Mouse (Mus musculus) midbrain, embryonic 15.5 days (tissue): ENCODE measurements around the gene Scyl3. TPM values are rescaled to one million over a fixed set of nuclear protein-coding genes. Genes with fewer than 3 reads are reported as not detected.

Source experiments
- ATAC-seq: fragments of 200-750 bp; cut with Nextera tagmentation; replicated peaks from 2 replicates; pipeline ENCODE4 v1.8.0; 2017; ENCODE audit warnings: moderate TSS enrichment
- H3K27ac ChIP-seq: fragments of 300-500 bp; sonication (generic); 2 replicates; pipeline ENCODE4 v1.5.1; 2015; ENCODE audit warnings: mild to moderate bottlenecking, inconsistent platforms
- H3K27me3 ChIP-seq: fragments of 300-500 bp; sonication (generic); replicated peaks from 2 replicates; pipeline ENCODE4 v1.6.1; 2015; ENCODE audit warnings: inconsistent platforms
- H3K36me3 ChIP-seq: fragments of 300-500 bp; sonication (generic); replicated peaks from 2 replicates; pipeline ENCODE4 v1.6.1; 2015; ENCODE audit warnings: inconsistent platforms
- H3K4me1 ChIP-seq: fragments of 300-500 bp; sonication (generic); 2 replicates; pipeline ENCODE4 v1.6.1; 2015; ENCODE audit warnings: inconsistent platforms
- H3K4me2 ChIP-seq: fragments of 300-500 bp; sonication (generic); 2 replicates; pipeline ENCODE4 v1.6.1; 2015; ENCODE audit warnings: inconsistent platforms, mild to moderate bottlenecking, moderate library complexity
- H3K4me3 ChIP-seq: fragments of 300-500 bp; sonication (generic); 2 replicates; pipeline ENCODE4 v1.5.1; 2015; ENCODE audit warnings: mild to moderate bottlenecking, inconsistent platforms
- H3K9ac ChIP-seq: fragments of 300-500 bp; sonication (generic); 2 replicates; pipeline ENCODE4 v1.6.1; 2015; ENCODE audit warnings: mild to moderate bottlenecking, inconsistent platforms
- H3K9me3 ChIP-seq: fragments of 300-500 bp; sonication (generic); 2 replicates; pipeline ENCODE4 v1.6.1; 2016; ENCODE audit warnings: inconsistent platforms
- WGBS: fragments of 180-500 bp; shearing (Covaris S2); methylation state at CpG from one replicate; pipeline ENCODE4 v1.1.7; 2015; ENCODE audit warnings: mixed read lengths; 5-methylcytosine and 5-hydroxymethylcytosine counted together
- polyA plus RNA-seq: library from polyadenylated mRNA; unstranded; fragments of >200 nt; fragmentation: Nextera tagmentation; extraction: Ambion mirVana; gene quantifications from 2 replicates; pipeline ENCODE4 v1.2.1, GENCODE M21; 2015

Gene Scyl3
- polyA plus RNA-seq, 1 experiment from 2014 or later: 14.5 TPM

DNA sequence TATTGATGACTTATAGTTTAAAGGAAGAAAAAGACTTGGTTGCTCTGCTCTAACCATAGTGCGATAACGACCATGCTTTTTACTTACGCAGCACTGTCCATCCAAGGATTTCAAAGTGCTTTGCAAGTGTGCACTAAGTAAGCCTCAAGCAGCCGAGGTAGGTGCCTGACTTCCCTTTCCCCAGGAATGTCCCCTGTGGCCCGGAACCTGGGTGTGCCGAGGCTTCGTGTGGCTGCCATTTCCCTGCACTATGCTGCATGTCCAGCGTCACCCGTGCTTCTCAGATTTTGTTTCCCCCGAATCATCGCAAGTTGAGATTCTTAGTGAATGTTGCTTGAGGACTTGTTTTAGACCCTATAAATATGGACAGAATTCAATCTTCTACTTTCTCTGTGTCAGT is 16.9 kb upstream of the Scyl3 start:
- Histone ChIP-seq H3K4me3 (no peak overlapping the region), H3K9ac (no peak overlapping the region), H3K9me3 (no peaks in the 10 kb centered on the region), H3K36me3 (peaks cover 7% of the 10 kb centered on the region; the same call in 1 of the 2 replicates), H3K27ac (no peak overlapping the region), H3K4me1 (no peaks in the 10 kb centered on the region), H3K27me3 (no peaks in the 10 kb centered on the region), H3K4me2 (no peak overlapping the region)
- ATAC-seq: no peak
- WGBS: 91% methylated on average over 11 of the region's 11 CpGs

DNA sequence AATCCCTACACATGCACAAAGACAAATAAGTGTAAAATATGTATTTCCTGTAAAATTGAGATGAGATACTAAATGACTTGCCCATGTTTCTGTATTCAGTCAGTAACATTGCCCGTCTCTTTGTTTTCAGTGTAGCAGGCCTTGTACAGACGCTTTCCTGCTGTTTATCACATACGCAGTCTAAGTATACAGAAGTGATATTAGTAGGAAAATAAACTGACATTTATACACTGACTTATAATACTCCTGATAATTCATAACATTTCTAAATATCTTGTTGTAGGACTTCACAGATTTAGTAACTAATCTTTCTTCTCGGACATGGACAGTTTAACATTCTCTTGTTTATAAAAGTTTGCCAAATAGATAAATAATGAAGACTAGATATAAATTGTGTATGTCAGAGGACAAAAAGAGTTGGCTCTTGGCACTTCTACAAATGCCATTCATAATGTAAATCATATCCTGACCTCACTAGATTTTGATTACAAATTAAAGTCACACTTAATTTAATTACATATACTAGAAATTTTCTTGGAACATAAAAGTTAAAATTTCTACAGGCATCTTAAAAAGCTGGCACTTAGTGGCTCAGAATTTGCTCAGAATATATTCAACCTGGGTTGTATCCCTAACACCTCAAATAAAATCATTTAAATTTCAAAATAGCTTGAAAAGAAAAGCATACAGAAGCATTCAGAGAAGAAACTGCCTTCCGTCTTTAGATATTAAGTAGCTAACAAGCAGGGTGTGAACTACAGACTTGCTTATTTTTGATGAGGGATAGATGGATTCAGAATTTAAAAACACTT is 11.3 kb upstream of the Scyl3 start:
- Histone ChIP-seq H3K27me3 (no peaks in the 10 kb centered on the region), H3K9ac (no peak overlapping the region)
- 97% methylated on average over 5 of the region's 5 CpGs for WGBS

DNA sequence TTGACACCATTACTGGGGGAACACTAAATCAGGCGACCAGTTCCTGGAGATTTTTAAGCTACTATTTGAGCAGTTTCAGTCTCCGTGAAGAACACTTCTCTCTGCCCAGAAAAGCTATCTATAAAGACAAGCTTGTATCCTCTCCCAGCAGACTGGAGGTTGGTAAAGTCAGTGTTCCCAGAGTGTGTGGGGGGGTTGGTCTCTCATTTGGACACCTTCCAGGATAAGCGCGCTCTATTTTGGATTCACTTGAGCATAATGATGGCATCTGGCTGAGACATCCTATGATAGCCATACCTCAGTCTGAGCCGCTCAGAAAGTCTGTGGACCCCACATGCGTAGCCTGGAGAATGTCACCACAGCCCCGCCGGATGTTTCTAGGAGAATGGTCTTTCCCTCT is 4.8 kb upstream of the Scyl3 start:
- H3K4me2 ChIP-seq: no peak overlapping the region
- no peak overlapping the region for H3K4me3 ChIP-seq
- no peaks in the 10 kb centered on the region for H3K27me3 ChIP-seq
- 91% methylated on average over 8 of the region's 8 CpGs for WGBS
- H3K27ac ChIP-seq: no peak overlapping the region
- no peak for ATAC-seq
- H3K4me1 ChIP-seq: peaks cover 5% of the 10 kb centered on the region
- H3K36me3 ChIP-seq: no peaks in the 10 kb centered on the region
- no peak overlapping the region for H3K9ac ChIP-seq
- H3K9me3 ChIP-seq: no peaks in the 10 kb centered on the region

More for the DNA sequence above, 11.3 kb upstream of the Scyl3 start:
- Histone ChIP-seq H3K4me3 (no peak overlapping the region), H3K4me2 (no peak overlapping the region), H3K9me3 (no peaks in the 10 kb centered on the region), H3K4me1 (no peaks in the 10 kb centered on the region), H3K36me3 (peaks cover 16% of the 10 kb centered on the region; the same call in 1 of the 2 replicates), H3K27ac (no peak overlapping the region)
- ATAC-seq: no peak

DNA sequence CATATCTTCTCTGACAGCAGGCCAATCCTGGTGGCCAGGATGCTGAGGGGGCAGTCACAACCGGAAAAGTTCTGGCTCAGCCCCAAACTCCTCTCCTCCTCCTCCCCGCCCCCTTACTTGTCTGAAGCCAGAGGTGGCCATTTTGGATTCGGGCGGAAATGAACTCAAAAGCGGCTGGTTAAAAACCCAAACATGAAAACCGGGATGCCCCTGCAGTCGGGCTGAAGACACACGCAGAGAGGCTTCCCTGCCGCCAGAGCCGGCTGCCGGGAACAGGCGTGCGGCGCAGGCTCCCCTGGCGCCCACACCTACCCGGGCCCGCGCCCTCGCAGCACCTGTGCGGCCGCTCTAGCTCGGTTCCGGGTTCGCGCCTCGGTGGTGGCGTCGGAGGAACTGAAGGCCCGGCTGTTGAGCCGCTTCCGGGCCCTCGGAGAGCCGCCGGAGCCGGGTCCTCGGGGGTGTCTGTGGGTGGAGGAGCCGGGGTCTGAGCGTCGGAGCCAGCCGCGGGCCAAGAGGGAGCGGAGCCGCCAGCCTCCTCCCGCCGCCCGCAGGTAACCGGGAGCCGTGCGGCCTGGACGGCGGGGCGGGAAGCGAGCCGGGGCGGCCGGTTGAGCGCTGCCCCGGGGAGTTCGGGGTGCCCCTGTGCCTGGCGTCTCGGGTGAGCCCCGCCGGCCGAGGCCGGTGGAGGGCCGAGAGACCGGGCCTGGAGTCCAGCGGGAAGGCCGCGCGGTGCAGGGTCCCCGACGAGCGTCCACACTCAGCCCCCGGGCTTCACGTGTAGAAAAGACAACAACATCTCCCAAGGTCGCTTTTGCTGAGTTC is 947 bp downstream of the Scyl3 start:
- H3K36me3 ChIP-seq: peaks cover 10% of the 10 kb centered on the region; the same call in 1 of the 2 replicates
- peak overlapping the region; percentile 84 for H3K27ac ChIP-seq
- peaks cover 22% of the 10 kb centered on the region for H3K4me1 ChIP-seq
- no peaks in the 10 kb centered on the region for H3K9me3 ChIP-seq
- peak overlapping the region; percentile 93 for H3K9ac ChIP-seq
- WGBS: under 1% methylated on average over 76 of the region's 77 CpGs
- ATAC-seq: peak; percentile 97
- H3K4me2 ChIP-seq: peak overlapping the region; percentile 73
- H3K4me3 ChIP-seq: peak overlapping the region; percentile 86
- H3K27me3 ChIP-seq: no peaks in the 10 kb centered on the region

DNA sequence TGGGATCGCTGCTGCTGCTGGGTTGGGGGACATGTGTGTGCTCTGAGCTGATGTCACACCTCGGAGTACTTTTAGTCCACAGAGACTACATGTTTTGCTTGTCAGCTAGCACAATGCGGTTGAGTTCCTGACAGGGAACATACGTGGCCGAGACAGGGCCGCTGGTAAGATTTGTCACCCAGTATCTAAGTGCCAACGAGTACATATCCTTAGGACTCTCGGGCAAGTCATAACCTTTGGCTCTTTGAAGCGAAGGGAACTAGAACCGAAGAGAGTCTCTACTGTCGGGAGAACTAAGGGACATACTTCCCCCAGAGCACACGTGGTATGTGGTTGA is 1.5 kb downstream of the Scyl3 start:
- H3K9ac ChIP-seq: peak overlapping the region; percentile 93
- H3K4me2 ChIP-seq: peak overlapping the region; percentile 73
- no peak; the same call in none of the 2 replicates for ATAC-seq
- H3K36me3 ChIP-seq: peaks cover 10% of the 10 kb centered on the region; the same call in 1 of the 2 replicates
- no peaks in the 10 kb centered on the region for H3K9me3 ChIP-seq
- no peaks in the 10 kb centered on the region for H3K27me3 ChIP-seq
- peak overlapping the region; percentile 86 for H3K4me3 ChIP-seq
- H3K27ac ChIP-seq: 0 out of 2 replicates have a peak overlapping the region, but pooled peaks have one; percentile 84
- H3K4me1 ChIP-seq: peaks cover 22% of the 10 kb centered on the region
- WGBS: 7% methylated on average over 12 of the region's 12 CpGs

DNA sequence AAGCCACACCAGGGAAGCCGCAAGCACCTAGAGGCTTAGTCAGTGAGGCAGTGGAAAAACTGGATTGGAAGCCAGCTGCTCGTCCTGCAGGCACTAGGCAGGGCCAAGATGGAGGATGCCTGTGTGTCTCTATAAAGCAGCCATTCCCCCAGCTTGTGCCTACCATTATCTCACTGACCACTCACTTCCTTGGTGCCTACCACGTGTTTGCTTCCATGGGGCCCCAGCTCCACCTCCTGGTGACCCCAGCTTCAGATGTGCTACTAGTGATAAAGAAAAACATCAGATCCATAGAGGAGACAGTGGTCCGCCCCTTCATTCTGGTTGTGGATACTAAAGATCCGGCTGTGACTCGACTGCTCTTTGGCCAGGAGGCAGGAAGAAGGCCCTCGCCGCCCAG is 2.9 kb downstream of the Scyl3 start:
- Histone ChIP-seq H3K36me3 (peaks cover 24% of the 10 kb centered on the region), H3K4me1 (peaks cover 22% of the 10 kb centered on the region), H3K9me3 (no peaks in the 10 kb centered on the region), H3K27ac (no peak overlapping the region), H3K27me3 (no peaks in the 10 kb centered on the region), H3K4me2 (no peak overlapping the region), H3K9ac (no peak overlapping the region), H3K4me3 (no peak overlapping the region)
- ATAC-seq: no peak
- WGBS: 87% methylated on average over 8 of the region's 8 CpGs

DNA sequence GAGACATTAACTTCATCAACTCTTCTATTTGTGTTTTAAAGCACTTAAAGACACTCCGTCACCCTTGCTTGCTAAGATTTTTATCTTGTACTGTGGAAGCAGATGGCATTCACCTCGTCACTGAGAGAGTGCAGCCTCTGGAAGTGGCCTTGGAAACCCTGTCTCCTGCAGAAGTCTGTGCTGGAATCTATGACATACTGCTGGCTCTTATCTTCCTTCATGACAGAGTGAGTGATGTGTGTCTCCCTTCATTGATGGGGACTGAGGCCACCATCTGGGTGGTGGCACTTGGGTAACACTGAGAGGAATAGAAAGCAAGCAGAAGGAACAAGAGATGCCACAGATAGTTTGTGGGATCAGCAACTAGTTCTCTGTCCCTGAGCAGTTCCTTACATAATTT is 5.7 kb downstream of the Scyl3 start:
- H3K4me2 ChIP-seq: no peak overlapping the region
- H3K9me3 ChIP-seq: no peaks in the 10 kb centered on the region
- H3K36me3 ChIP-seq: peaks cover 39% of the 10 kb centered on the region
- peaks cover 16% of the 10 kb centered on the region for H3K4me1 ChIP-seq
- no peak overlapping the region for H3K27ac ChIP-seq
- no peak for ATAC-seq
- 98% methylated on average over 2 of the region's 2 CpGs for WGBS
- no peak overlapping the region for H3K4me3 ChIP-seq
- no peak overlapping the region for H3K9ac ChIP-seq
- H3K27me3 ChIP-seq: no peaks in the 10 kb centered on the region

DNA sequence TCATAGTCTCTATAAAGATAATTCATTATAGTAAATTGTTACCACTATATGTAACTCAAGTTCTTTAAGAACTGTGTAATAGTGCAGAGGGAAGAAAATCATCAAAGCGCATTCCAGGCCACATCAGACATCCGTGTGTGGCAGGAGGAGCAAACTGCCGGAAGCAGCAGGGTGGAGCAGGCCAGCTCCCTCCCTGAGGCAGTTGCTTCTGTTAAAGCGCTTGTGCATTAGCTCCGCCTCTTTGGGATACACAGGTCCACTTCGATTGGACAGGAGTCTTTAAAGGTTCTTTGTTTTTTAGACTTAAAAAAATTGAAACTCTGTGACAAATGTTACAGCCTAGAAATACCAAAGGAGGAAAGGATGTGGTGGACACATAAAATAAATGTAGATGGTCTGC is 13.2 kb downstream of the Scyl3 start:
- no peak for ATAC-seq
- Histone ChIP-seq H3K4me2 (no peak overlapping the region), H3K27me3 (no peaks in the 10 kb centered on the region), H3K4me1 (no peaks in the 10 kb centered on the region), H3K4me3 (no peak overlapping the region), H3K9me3 (no peaks in the 10 kb centered on the region), H3K27ac (no peak overlapping the region), H3K9ac (no peak overlapping the region), H3K36me3 (peaks cover 61% of the 10 kb centered on the region)
- 77% methylated on average over 6 of the region's 6 CpGs for WGBS

DNA sequence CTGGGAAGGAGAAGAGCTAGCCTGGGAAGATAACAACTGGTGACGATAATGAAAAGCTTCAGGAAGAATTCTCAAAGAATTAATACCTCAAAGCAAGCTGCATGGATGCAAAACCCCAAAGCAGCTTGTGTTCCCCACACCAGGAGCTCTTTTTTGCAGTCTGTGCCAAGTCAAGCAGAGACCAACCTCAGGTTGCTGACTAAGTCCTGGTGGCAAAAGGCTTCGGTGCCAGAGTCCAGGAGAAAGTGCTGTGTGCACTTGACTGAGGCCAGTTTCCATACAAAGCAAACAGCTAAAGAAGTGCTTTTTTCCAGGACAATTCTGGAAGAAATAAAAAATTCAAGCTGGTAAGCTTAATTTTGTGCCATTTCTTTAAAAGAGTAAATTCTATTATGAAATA is 24.5 kb downstream of the Scyl3 start:
- Histone ChIP-seq H3K4me3 (no peak overlapping the region), H3K27ac (no peak overlapping the region), H3K4me2 (no peak overlapping the region), H3K27me3 (no peaks in the 10 kb centered on the region), H3K4me1 (no peaks in the 10 kb centered on the region), H3K9ac (no peak overlapping the region), H3K36me3 (peaks cover 60% of the 10 kb centered on the region), H3K9me3 (no peaks in the 10 kb centered on the region)
- no peak for ATAC-seq
- WGBS: 91% methylated on average over 2 of the region's 2 CpGs

DNA sequence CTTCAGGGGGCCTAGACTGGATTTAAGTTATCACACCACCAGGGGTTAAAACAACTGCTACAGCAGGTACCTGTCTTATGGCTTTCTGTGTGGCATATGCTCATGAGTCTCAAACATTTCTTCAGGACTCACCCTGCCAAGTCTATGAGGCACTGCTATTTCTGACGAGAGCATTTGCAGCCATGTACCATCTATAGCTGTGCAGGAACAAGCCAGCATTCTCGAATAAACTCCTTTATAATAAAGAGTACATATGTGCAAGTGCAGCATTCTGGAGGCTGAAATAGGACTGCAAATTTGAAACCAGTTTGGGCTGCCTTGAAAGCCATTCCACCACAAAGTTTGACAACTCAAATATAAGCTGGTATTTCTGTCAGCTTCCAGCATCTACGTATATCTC is 29.1 kb downstream of the Scyl3 start:
- H3K4me2 ChIP-seq: no peak overlapping the region
- H3K9ac ChIP-seq: no peak overlapping the region
- 86% methylated on average over 3 of the region's 3 CpGs for WGBS
- no peaks in the 10 kb centered on the region for H3K4me1 ChIP-seq
- peaks cover 26% of the 10 kb centered on the region for H3K36me3 ChIP-seq
- no peaks in the 10 kb centered on the region for H3K9me3 ChIP-seq
- no peak overlapping the region for H3K4me3 ChIP-seq
- no peak overlapping the region for H3K27ac ChIP-seq
- no peaks in the 10 kb centered on the region for H3K27me3 ChIP-seq
- no peak for ATAC-seq

DNA sequence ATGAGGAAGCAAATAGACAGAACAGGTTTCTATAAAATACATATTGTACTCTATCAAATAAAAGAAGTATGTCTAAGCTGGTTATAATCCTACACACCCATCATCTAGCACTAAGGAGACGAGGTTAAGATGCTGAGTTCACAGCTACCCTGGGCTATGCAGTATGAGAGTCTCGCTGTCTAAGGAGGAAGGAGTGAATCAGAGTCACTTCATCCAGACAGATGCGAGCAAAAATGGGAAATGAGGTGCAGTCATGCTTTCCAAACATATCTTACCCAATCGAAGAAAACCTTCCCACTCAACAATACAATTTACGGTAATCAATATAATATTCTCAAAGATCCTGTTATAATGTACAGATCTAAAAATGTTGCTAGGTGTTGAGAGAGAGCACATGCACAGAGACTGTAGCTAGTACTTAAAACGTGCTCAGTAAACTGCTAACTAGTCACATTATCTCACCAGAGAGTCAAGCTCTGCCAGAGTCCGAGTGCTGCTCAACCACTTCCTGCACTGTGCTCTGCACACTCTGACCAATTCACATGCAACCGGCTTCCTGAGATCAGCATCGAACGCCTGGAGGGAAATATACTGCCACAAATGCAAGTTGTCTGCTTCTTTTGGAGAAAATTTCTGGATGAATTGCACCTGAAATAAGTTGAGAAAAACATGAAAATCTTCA is 35.2 kb downstream of the Scyl3 start:
- Histone ChIP-seq H3K4me2 (no peak overlapping the region), H3K9me3 (no peaks in the 10 kb centered on the region), H3K27ac (no peak overlapping the region), H3K27me3 (no peaks in the 10 kb centered on the region), H3K4me1 (no peaks in the 10 kb centered on the region), H3K4me3 (no peak overlapping the region), H3K9ac (no peak overlapping the region), H3K36me3 (0 out of 2 replicates have a peak, but pooled peaks cover 6% of the 10 kb centered on the region)
- no peak for ATAC-seq
- 92% methylated on average over 10 of the region's 10 CpGs for WGBS

DNA sequence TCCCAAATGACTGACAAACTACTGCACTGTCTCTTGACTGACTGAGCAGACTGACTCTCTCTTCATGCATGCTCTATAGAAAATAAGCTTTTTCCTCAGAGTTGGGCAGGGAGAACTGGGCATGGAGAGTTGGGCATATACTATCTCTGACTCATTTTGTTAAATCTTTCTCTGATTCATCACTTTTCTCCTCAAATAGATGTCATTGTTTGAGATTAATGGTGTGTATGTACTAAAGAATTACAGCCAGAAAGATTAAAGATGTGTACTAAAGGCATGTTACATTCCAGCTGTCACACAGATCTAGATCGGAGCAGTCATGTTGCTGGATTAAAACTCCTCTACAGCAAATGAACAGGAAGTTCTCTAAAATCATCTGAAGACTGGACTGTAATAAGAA is 45.6 kb downstream of the Scyl3 start:
- H3K27ac ChIP-seq: no peak overlapping the region
- 87% methylated on average over 1 of the region's 1 CpGs for WGBS

More for the DNA sequence above, 45.6 kb downstream of the Scyl3 start:
- ATAC-seq: no peak
- Histone ChIP-seq H3K27me3 (no peaks in the 10 kb centered on the region), H3K36me3 (no peaks in the 10 kb centered on the region), H3K9ac (no peak overlapping the region), H3K4me2 (no peak overlapping the region), H3K9me3 (no peaks in the 10 kb centered on the region), H3K4me3 (no peak overlapping the region), H3K4me1 (no peaks in the 10 kb centered on the region)
